Mouse (Mus musculus) limb, embryonic 15.5 days (tissue): ENCODE data around the gene Fam13a. TPM values are rescaled to one million over a fixed set of nuclear protein-coding genes. Genes with fewer than 3 reads are reported as not detected.

Experiments used
- ATAC-seq: fragments of 200-750 bp; cut with Nextera tagmentation; 2 replicates; pipeline ENCODE4 v1.8.0; 2017; ENCODE audit warnings: low read depth, moderate TSS enrichment; ENCODE audit not compliant: insufficient number of reproducible peaks, low FRiP score, low TSS enrichment
- H3K27ac ChIP-seq: fragments of 300-500 bp; sonication (generic); 2 replicates; pipeline ENCODE4 v1.5.1; 2015; ENCODE audit warnings: moderate library complexity, mild to moderate bottlenecking, inconsistent platforms
- H3K27me3 ChIP-seq: fragments of 300-500 bp; sonication (generic); 2 replicates; pipeline ENCODE4 v1.6.1; 2015; ENCODE audit warnings: inconsistent platforms
- H3K36me3 ChIP-seq: fragments of 300-500 bp; sonication (generic); 2 replicates; pipeline ENCODE4 v1.6.1; 2015; ENCODE audit warnings: inconsistent platforms
- H3K4me1 ChIP-seq: fragments of 300-500 bp; sonication (generic); 2 replicates; pipeline ENCODE4 v1.6.1; 2015; ENCODE audit warnings: inconsistent platforms
- H3K4me2 ChIP-seq: fragments of 300-500 bp; sonication (generic); 2 replicates; pipeline ENCODE4 v1.6.1; 2015; ENCODE audit warnings: mild to moderate bottlenecking, inconsistent platforms
- H3K4me3 ChIP-seq: fragments of 300-500 bp; sonication (generic); 2 replicates; pipeline ENCODE4 v1.5.1; 2015; ENCODE audit warnings: mild to moderate bottlenecking, inconsistent platforms
- H3K9ac ChIP-seq: fragments of 300-500 bp; sonication (generic); 2 replicates; pipeline ENCODE4 v1.6.1; 2015; ENCODE audit warnings: inconsistent platforms
- H3K9me3 ChIP-seq: fragments of 300-500 bp; sonication (generic); 2 replicates; pipeline ENCODE4 v1.6.1; 2016; ENCODE audit warnings: inconsistent platforms
- WGBS: fragments of 180-500 bp; shearing (Covaris S2); methylation state at CpG from one replicate; pipeline ENCODE4 v1.1.7; 2015; 5-methylcytosine and 5-hydroxymethylcytosine counted together
- polyA plus RNA-seq: library from polyadenylated mRNA; unstranded; fragments of >200 nt; fragmentation: Nextera tagmentation; extraction: Ambion mirVana; gene quantifications from 2 replicates; pipeline ENCODE4 v1.2.1, GENCODE M21; 2015

The Fam13a gene
- polyA plus RNA-seq, 1 experiment from 2014 or later: 8.7 TPM

DNA sequence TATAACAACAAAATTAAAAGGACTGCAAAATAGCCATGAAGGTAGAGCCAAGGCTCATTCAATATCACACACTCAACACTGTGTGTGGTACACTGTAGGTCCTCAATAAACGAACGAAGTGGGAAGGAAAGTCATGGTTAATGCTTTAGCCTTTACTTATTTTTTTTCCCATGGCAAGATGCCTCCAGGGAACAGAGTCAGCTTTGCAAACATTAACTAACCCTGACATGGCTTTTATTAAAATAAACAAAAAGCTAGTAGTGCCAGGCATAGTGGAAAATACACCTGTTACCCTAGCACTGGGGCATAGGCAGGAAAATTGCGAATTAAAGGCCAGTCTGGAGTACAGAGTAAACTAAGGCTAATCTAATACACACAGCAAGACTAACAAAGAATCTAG is 35.2 kb downstream of the Fam13a start:
- no peak overlapping the region for H3K27ac ChIP-seq
- no peak overlapping the region for H3K4me3 ChIP-seq
- no peak for ATAC-seq
- no peak overlapping the region for H3K9ac ChIP-seq
- no peaks in the 10 kb centered on the region for H3K9me3 ChIP-seq
- no peaks in the 10 kb centered on the region for H3K4me1 ChIP-seq
- 66% methylated on average over 3 of the region's 3 CpGs for WGBS
- H3K36me3 ChIP-seq: no peaks in the 10 kb centered on the region
- H3K4me2 ChIP-seq: no peak overlapping the region
- H3K27me3 ChIP-seq: no peaks in the 10 kb centered on the region

DNA sequence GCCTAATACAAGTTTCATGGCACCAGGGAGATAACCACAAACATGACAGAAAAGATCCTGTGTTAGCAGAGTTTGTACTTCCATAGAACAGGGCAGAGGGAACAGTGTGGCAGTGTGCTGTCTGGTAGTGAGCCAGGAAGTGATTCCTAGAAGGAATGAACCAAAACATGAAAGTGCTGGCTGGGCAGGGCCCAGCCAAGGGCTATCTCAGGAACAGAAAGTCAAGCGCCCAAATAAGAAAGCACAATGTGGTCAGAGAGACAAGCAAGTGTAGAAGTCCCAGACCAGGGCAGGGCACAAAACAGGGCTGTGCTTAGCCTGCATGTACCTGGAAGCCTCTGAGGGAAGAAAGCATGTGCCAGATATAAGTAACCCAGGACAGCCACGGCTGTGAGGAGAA is 35.6 kb downstream of the Fam13a start:
- Histone ChIP-seq H3K4me2 (no peak overlapping the region), H3K27ac (no peak overlapping the region), H3K9me3 (no peaks in the 10 kb centered on the region), H3K9ac (no peak overlapping the region), H3K4me3 (no peak overlapping the region), H3K27me3 (no peaks in the 10 kb centered on the region), H3K4me1 (no peaks in the 10 kb centered on the region), H3K36me3 (no peaks in the 10 kb centered on the region)
- no peak for ATAC-seq
- WGBS: 84% methylated on average over 2 of the region's 2 CpGs

DNA sequence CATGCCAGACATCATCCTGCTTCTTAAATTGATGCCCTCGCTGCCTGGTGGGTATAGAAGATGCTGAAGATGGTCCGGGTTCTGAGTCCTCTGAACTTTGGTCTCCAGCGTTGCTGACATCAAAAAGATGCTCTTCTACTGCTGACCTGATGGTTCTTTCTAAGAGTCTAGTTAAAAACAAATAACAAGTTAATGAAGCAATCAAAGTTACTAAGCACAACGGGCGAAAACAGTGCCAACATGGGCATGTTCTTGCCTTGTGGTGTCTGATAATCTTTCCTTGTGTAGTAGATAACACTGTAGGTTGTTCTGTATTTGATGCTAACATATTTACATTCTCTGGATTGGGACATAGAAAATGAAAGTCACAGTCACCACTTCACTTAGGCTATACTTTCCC is 37.2 kb downstream of the Fam13a start:
- 88% methylated on average over 5 of the region's 5 CpGs for WGBS
- H3K9me3 ChIP-seq: no peaks in the 10 kb centered on the region
- no peak for ATAC-seq
- H3K9ac ChIP-seq: no peak overlapping the region
- no peaks in the 10 kb centered on the region for H3K27me3 ChIP-seq
- no peaks in the 10 kb centered on the region for H3K4me1 ChIP-seq
- H3K4me2 ChIP-seq: no peak overlapping the region
- no peaks in the 10 kb centered on the region for H3K36me3 ChIP-seq
- no peak overlapping the region for H3K27ac ChIP-seq
- no peak overlapping the region for H3K4me3 ChIP-seq

- no peak for ATAC-seq
- H3K9me3 ChIP-seq: no peaks in the 10 kb centered on the region
- H3K4me2 ChIP-seq: no peak overlapping the region
- H3K4me1 ChIP-seq: no peaks in the 10 kb centered on the region
- no peak overlapping the region for H3K4me3 ChIP-seq
- H3K27ac ChIP-seq: no peak overlapping the region
- WGBS: 77% methylated on average over 8 of the region's 8 CpGs
- H3K27me3 ChIP-seq: no peaks in the 10 kb centered on the region
- no peaks in the 10 kb centered on the region for H3K36me3 ChIP-seq
- H3K9ac ChIP-seq: no peak overlapping the region
Measured at GRCm38 (mm10) chr6:58985186-58985585, 39.2 kb downstream of the Fam13a start.

DNA sequence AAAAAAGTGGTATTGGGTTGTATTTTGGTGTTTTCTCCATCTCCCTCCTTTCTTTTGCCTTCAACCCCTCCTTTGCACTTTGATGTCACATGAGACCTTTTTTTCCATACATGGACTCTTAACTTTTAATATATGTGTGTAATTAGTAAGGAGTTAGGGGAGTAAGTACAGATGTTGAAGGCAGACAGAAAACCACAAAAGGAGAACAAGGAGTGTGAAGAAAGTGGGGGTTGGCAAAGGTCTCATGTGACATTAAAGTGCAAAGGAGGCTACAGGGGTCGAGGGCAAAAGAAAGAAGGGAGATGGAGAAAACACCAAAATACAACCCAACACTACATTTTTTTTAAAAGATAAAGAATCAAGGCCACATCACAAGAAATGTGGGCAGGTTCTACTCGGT is 49.1 kb downstream of the Fam13a start:
- Histone ChIP-seq H3K9ac (no peak overlapping the region), H3K36me3 (no peaks in the 10 kb centered on the region), H3K27me3 (no peaks in the 10 kb centered on the region), H3K27ac (no peak overlapping the region), H3K4me2 (no peak overlapping the region), H3K4me3 (no peak overlapping the region), H3K9me3 (no peaks in the 10 kb centered on the region), H3K4me1 (no peaks in the 10 kb centered on the region)
- 54% methylated on average over 2 of the region's 2 CpGs for WGBS
- no peak for ATAC-seq

- Histone ChIP-seq H3K4me2 (no peak overlapping the region), H3K27ac (no peak overlapping the region), H3K4me3 (no peak overlapping the region), H3K4me1 (no peaks in the 10 kb centered on the region), H3K9ac (no peak overlapping the region), H3K9me3 (no peaks in the 10 kb centered on the region), H3K36me3 (no peaks in the 10 kb centered on the region), H3K27me3 (no peaks in the 10 kb centered on the region)
- ATAC-seq: no peak
- 87% methylated on average over 2 of the region's 2 CpGs for WGBS
Measured at GRCm38 (mm10) chr6:58974428-58974827, 49.9 kb downstream of the Fam13a start.

GRCm38 (mm10) chr6:58972873-58973272 is 51.5 kb downstream of the Fam13a start:
- ATAC-seq: no peak
- Histone ChIP-seq H3K4me3 (no peak overlapping the region), H3K9ac (no peak overlapping the region)

DNA sequence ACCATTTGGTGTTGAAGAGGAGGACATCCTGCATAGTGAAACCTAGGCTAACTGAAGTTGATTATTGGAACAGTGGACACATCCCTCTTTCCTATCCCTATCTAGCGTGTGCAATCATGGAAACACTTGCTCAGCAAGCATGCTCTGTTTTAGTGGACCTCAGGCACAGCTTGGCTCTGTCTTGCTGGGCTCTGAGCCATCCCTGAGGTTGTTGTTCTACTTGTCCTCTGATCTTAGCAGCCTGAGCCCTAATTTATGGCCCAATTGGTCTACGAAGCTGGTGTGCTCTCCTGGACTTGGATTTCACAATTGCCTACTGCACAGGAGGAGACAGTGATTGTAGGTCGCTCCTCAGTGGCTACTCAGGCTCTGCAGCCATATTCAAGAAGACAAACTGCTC is 56.1 kb downstream of the Fam13a start:
- Histone ChIP-seq H3K4me1 (peaks cover 5% of the 10 kb centered on the region; the same call in 1 of the 2 replicates), H3K27me3 (no peaks in the 10 kb centered on the region), H3K9ac (no peak overlapping the region), H3K27ac (no peak overlapping the region), H3K4me3 (no peak overlapping the region), H3K9me3 (no peaks in the 10 kb centered on the region), H3K4me2 (no peak overlapping the region), H3K36me3 (no peaks in the 10 kb centered on the region)
- WGBS: 64% methylated on average over 3 of the region's 3 CpGs
- ATAC-seq: no peak

More at GRCm38 (mm10) chr6:58972873-58973272, 51.5 kb downstream of the Fam13a start:
- no peak overlapping the region for H3K4me2 ChIP-seq
- no peak overlapping the region for H3K27ac ChIP-seq
- no peaks in the 10 kb centered on the region for H3K27me3 ChIP-seq
- H3K36me3 ChIP-seq: no peaks in the 10 kb centered on the region
- no peaks in the 10 kb centered on the region for H3K9me3 ChIP-seq
- no peaks in the 10 kb centered on the region for H3K4me1 ChIP-seq
- 92% methylated on average over 1 of the region's 1 CpGs for WGBS

DNA sequence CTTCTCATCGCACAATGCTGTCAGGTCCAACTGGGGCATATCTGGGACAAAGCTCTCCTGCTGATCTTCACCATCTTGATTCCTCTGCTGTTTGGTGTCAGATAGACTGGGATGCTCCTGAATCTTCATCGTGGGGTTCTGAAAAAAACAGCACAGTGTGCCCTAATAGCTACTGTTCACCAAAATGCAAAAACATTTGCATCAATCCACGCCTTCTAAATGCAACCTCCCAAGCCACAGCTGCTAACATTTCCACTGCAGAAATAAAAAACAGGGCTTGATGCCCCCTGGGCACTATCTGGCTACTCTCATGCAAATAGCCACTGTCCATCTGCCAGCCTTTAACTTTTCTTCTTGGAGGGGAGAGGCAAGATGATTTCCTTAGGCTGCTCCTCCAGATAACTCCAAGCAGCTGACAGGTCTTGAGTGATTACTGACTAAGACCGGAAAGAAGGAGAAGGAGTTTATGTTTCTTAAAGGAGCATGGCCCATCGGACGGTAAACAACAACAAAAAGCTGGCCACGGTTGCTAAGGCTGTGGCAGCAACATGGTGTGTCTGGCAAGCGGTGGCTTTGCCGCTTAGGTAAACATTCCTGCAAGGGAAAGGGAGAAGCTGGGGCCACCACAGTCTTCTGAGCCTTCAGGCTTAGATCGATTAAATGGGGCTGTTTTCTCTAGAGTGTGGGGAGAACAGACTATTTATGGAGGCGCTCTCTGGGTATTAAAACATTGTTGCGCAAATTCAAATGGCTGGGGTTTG is 59.1 kb downstream of the Fam13a start:
- no peaks in the 10 kb centered on the region for H3K9me3 ChIP-seq
- H3K4me3 ChIP-seq: no peak overlapping the region
- H3K4me1 ChIP-seq: peaks cover 5% of the 10 kb centered on the region; the same call in 1 of the 2 replicates
- H3K36me3 ChIP-seq: no peaks in the 10 kb centered on the region
- no peak for ATAC-seq
- no peak overlapping the region; the same call in 1 of the 2 replicates for H3K4me2 ChIP-seq
- no peak overlapping the region for H3K9ac ChIP-seq
- 26% methylated on average over 12 of the region's 12 CpGs for WGBS
- H3K27ac ChIP-seq: no peak overlapping the region
- no peaks in the 10 kb centered on the region for H3K27me3 ChIP-seq

- no peaks in the 10 kb centered on the region for H3K27me3 ChIP-seq
- H3K4me1 ChIP-seq: peaks cover 5% of the 10 kb centered on the region; the same call in 1 of the 2 replicates
- H3K36me3 ChIP-seq: no peaks in the 10 kb centered on the region
- H3K27ac ChIP-seq: no peak overlapping the region
- no peaks in the 10 kb centered on the region for H3K9me3 ChIP-seq
- no peak overlapping the region for H3K4me2 ChIP-seq
- no peak overlapping the region for H3K9ac ChIP-seq
- ATAC-seq: no peak
- no peak overlapping the region for H3K4me3 ChIP-seq
Measured at GRCm38 (mm10) chr6:58964565-58964964, 59.8 kb downstream of the Fam13a start.

GRCm38 (mm10) chr6:58964091-58964490 is 60.3 kb downstream of the Fam13a start:
- Histone ChIP-seq H3K9ac (no peak overlapping the region), H3K4me2 (no peak overlapping the region), H3K4me1 (peaks cover 5% of the 10 kb centered on the region; the same call in 1 of the 2 replicates), H3K27me3 (no peaks in the 10 kb centered on the region), H3K4me3 (no peak overlapping the region), H3K9me3 (no peaks in the 10 kb centered on the region), H3K36me3 (no peaks in the 10 kb centered on the region), H3K27ac (no peak overlapping the region)
- ATAC-seq: no peak
- 86% methylated on average over 2 of the region's 2 CpGs for WGBS

- no peaks in the 10 kb centered on the region for H3K27me3 ChIP-seq
- no peaks in the 10 kb centered on the region for H3K36me3 ChIP-seq
- no peak overlapping the region for H3K27ac ChIP-seq
- H3K4me1 ChIP-seq: peaks cover 5% of the 10 kb centered on the region; the same call in 1 of the 2 replicates
- H3K4me2 ChIP-seq: no peak overlapping the region
- no peak overlapping the region for H3K9ac ChIP-seq
- no peak overlapping the region for H3K4me3 ChIP-seq
- WGBS: 89% methylated on average over 5 of the region's 5 CpGs
- H3K9me3 ChIP-seq: no peaks in the 10 kb centered on the region
- no peak for ATAC-seq
Measured at GRCm38 (mm10) chr6:58962691-58963090, 61.7 kb downstream of the Fam13a start.
